Mouse (Mus musculus) splenic B cell, adult 2 months (primary cell): ENCODE data around the gene Dcaf5.

Source experiments
- DNase-seq: peaks from one replicate; pipeline ENCODE4 v3.0.0-alpha.2; 2011; ENCODE audit warnings: low read depth, low spot score
- H3K27me3 ChIP-seq: 2 replicates; pipeline ENCODE4 v1.6.1; 2012; ENCODE audit warnings: mild to moderate bottlenecking, low read length, moderate library complexity, mixed read lengths; ENCODE audit not compliant: control insufficient read depth, poor library complexity, insufficient read depth, severe bottlenecking
- H3K36me3 ChIP-seq: 2 replicates; pipeline ENCODE4 v1.6.1; 2012; ENCODE audit warnings: mild to moderate bottlenecking, low read length, moderate library complexity, mixed read lengths; ENCODE audit not compliant: control insufficient read depth, poor library complexity, insufficient read depth, severe bottlenecking

Gene Dcaf5

DNA sequence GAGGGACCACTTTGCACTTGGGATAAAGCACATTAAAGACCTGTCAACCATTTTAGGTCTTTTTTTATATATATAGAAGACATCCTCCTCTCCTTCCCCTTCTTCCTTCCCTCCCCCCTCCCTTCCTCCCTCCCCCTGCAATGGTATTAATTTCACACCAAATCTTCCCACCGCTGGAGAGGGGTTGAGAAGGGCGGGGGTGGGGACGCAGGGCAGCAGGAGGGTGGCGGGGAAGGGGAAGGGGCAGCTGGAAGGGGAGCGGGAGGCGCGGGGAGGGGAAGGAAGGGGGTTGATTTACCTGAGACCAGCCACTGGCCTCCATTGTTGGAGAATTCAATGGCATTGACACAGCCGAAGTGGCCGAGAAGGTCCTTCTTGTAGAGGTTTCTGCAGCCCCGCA, 514 bp downstream of the Dcaf5 start:
- DNase-seq = peak; percentile 24
- Histone ChIP-seq H3K27me3 (no peaks in the 10 kb centered on the region), H3K36me3 (no peaks in the 10 kb centered on the region)

DNA sequence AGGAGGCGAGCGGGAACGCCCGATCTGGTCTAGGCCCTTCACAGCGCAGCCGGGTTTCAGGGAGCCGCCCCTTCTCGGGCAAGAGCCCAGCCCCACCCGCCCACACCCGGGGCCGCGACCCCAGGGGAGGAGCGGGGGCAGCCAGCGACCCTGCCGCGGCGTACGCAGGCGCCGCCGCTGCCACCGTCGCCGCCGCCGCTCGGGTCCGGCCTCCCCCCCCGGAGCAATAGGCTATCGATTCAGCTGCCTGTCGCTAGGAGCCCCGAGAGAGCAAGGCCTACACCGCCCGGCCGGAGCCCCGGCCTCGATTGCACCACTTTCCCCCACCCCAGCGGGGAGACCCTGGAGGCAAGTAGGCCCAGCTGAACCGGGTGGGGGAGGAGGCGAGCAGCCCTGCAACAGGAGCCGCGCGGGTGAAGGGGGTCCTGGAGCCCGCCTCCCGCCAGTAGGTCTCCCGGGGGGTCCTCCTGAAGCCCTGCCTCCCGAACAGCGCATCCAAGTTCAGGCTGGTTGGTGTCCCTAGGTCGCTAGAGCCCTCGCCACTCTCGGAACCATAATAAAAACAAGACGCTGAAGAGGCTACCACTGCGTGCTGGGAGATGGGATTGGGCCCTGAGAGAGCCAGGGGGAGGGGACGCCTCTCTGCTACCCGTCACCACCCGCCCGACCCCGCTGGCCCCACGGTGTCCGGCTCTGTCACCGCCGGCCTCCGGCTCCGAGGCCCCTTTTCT, 1.3 kb downstream of the Dcaf5 start:
- peak; percentile 76 for DNase-seq
- Histone ChIP-seq H3K36me3 (no peaks in the 10 kb centered on the region), H3K27me3 (no peaks in the 10 kb centered on the region)

DNA sequence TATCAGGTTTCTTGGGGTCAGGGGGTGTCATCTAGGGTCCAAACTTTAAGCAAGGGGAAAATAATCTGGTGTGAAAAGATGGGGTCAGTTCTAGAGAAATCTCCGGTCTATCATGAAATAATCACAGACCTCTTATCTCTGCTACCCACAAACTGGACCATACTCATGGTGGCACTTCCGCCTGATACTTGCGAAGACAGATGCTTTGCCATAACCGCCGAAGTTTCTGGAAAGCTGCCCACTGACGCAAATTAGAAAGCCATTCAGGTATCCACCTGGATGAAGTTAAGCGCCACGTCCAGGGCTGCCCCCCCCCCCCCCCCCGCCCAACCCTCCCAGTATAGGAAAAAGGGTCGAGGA, 1.8 kb downstream of the Dcaf5 start:
- DNase-seq = peak; percentile 51
- H3K27me3 ChIP-seq = no peaks in the 10 kb centered on the region
- no peaks in the 10 kb centered on the region for H3K36me3 ChIP-seq

DNA sequence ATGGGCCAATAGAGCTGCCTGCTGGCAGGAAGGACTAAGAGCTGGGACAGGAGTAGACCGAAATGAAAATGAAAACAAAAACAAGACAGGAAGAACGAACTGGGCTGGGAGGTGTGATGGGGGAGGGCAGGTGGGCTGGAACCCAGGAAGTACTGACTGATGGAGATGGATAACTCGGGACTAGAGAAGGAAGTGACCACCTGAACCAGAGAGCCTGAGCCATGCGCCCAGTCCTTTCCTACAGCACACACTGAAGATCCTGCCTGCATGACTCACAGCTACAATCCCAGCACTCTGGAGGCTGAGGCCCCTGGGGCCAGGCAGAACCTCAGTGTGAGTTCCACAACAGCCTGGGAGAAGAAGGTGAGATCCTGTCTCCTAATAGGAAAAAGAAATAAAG, 3.1 kb downstream of the Dcaf5 start:
- H3K27me3 ChIP-seq = no peaks in the 10 kb centered on the region
- no peaks in the 10 kb centered on the region for H3K36me3 ChIP-seq
- DNase-seq = no peak

DNA sequence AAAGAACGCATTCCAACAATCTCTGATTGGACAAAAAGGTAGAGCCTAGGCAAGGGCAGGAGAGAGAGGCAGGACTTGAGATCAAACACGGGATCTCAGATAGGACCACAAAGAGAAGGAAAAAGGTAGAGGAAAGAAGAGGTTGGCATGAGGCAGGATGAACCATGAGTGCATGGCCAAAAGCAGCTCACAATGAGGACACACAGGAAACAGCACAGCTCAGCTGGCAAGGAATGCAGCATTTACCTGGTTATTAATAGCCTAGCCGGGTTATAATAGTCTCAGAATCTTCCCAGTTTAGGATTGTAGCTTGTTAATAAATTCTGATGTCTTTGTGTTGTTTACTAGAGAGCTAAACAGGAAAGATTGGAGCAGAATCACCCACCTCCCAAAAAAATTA, 8.7 kb downstream of the Dcaf5 start:
- DNase-seq = no peak
- Histone ChIP-seq H3K27me3 (no peaks in the 10 kb centered on the region), H3K36me3 (no peaks in the 10 kb centered on the region)

DNA sequence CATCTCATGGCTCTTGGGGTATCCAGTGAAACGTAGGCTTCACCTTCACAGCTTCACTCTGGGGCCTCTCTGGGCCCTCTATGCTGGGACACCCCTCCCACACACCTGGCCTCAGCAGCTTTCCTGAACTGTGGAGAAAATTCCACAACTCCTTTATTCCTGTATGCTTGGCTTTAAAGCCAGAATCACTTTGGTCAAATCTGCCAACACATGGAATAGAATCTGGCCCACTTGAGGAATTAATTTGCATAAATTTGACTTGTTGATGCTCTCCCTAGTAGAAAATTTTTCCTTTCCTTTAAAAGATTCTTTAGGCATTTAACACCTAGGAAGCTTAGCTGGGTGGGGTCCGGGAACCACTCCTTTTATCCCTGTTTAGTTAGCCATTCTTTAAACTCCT, 21.3 kb downstream of the Dcaf5 start:
- DNase-seq = no peak
- Histone ChIP-seq H3K36me3 (no peaks in the 10 kb centered on the region; the same call in 1 of the 2 replicates), H3K27me3 (no peaks in the 10 kb centered on the region)

DNA sequence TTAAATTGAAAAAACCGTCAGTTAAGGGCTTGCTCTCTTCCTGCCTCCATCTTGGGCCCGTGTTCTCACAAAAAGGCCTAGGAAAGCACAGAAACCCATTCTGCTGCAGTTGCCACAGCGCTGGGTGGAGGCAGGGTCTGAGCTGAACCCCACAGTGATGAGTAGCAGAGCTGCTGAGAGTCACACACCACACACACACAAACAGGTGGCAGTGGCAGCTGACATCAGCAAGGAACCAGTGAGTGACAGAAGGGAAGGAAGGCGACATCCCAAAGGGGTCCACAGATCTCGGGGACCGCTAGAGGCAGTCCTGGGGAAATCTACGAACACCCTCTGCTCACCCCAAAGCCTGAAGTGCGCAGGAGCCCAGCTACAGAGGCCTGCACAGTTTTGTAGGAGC, 25.5 kb downstream of the Dcaf5 start:
- DNase-seq = no peak
- no peaks in the 10 kb centered on the region; the same call in 1 of the 2 replicates for H3K36me3 ChIP-seq
- H3K27me3 ChIP-seq = no peaks in the 10 kb centered on the region

DNA sequence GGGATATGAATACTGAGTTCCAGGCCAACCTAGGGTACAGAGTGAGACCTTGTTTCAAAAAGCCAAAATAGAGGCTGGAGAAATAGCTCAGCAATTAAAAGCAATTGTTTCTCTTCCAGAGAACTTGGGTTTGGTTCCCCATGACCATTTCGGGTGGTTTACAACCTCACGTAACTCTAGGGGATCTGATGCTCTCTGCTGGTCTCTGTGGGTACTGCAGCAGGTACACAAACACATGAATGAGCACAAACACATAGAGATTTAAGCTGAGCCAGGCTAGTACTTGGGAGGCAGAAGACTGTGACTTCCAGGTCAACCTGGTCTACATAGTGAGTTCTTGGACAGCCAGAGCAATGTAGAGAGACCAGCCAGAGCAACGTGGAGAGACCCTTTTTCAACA, 28.6 kb downstream of the Dcaf5 start:
- DNase-seq = peak; percentile 72
- Histone ChIP-seq H3K36me3 (no peaks in the 10 kb centered on the region; the same call in none of the 2 replicates), H3K27me3 (no peaks in the 10 kb centered on the region)

DNA sequence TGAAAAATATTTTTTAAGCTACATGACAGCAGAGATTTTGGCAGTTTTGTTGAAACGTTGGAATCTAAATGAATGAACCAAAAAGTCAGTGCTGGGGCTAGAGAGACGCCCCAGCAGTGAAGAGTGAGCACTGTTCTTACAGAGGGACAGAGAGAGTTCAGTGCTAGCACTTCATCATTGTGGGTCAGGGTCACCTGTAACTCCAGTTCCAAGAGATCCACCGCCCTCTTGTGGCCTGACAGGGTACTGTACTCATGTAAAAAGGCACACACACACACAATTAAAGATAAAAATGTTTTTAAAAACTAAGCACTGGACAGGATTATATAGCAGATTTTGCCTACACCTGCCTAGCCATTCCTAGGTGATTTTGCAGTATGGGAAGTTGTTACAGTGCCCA, 29.8 kb downstream of the Dcaf5 start:
- peak; percentile 63 for DNase-seq
- H3K36me3 ChIP-seq = peaks cover 2% of the 10 kb centered on the region
- H3K27me3 ChIP-seq = no peaks in the 10 kb centered on the region

DNA sequence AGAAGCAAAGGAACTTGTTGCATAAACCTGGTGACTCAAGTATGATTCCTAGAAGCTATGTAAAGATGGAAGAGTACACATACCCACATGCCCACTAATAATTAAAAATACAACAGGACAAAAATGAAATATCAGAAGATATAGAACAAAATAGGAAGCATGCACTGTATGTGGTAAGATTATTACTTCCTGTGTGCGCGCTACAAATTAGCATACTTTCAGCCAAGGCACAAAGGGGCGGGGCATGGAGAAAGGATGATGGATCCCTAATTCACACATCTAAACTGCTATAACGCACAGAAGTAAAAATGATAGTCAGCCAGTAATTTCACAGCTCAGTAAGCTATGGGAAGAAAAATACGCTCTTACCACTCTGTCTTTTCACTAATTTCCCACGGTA, 32.3 kb downstream of the Dcaf5 start:
- Histone ChIP-seq H3K36me3 (peaks cover 4% of the 10 kb centered on the region), H3K27me3 (no peaks in the 10 kb centered on the region)
- no peak for DNase-seq

DNA sequence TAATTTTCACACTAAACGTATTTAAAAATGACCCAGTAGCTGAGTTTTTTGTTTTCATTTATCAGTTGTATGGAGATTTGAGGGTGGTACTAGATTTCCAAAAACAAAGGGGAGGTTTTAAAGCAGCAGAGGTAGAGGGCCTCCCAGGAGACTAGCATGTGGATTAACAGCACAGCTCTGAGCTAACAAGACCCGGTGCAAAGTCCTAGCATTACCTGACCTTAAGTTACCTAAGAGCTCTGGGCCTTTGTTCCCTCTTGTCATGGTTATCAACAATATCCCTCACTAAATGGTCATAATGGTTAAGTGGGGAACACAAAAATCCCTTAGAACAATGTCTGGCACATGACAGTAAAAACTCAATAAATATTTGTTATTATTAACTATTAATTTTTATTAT, 37.3 kb downstream of the Dcaf5 start:
- peaks cover 14% of the 10 kb centered on the region for H3K36me3 ChIP-seq
- DNase-seq = no peak
- no peaks in the 10 kb centered on the region for H3K27me3 ChIP-seq

DNA sequence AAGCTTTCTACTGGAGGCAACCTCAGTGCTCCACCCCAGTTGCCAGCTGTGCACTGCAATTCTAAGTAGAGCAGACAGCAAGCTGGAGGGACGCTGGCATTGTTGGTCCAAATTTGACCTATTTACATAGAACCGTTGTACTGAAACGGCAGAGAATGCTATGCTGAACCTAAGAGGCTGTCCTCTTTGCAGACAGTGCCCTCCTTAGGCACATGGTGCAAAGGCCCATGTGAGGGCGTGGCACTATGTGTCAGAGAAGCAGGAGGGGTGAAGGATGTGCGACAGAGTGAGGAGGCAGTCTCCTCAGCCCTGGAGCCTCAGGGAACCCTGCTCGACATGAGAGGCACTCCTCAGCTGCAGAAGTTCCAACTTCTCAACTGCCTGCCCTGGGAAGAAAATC, 40.0 kb downstream of the Dcaf5 start:
- peaks cover 12% of the 10 kb centered on the region; the same call in 1 of the 2 replicates for H3K36me3 ChIP-seq
- H3K27me3 ChIP-seq = no peaks in the 10 kb centered on the region
- DNase-seq = no peak

DNA sequence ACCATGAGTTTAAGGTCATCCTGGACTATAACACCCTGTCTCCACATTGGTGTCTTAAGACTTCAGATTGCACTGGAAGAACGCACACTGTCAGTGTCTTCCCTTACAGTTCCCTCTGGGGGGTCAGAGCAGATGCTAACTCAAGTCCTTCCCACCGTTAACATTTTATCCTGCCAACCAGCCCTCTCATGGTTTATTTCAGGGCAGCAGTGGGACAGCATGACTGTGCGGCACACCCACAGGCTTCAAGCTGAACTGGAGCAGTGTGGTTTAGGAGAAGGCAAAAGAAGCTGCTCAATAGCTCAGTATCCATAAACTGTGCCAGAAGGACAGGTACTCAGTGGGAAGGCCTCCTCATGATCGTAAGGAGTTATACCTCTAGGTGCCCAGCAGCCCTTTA, 41.1 kb downstream of the Dcaf5 start:
- no peak for DNase-seq
- H3K27me3 ChIP-seq = no peaks in the 10 kb centered on the region
- peaks cover 12% of the 10 kb centered on the region; the same call in 1 of the 2 replicates for H3K36me3 ChIP-seq

DNA sequence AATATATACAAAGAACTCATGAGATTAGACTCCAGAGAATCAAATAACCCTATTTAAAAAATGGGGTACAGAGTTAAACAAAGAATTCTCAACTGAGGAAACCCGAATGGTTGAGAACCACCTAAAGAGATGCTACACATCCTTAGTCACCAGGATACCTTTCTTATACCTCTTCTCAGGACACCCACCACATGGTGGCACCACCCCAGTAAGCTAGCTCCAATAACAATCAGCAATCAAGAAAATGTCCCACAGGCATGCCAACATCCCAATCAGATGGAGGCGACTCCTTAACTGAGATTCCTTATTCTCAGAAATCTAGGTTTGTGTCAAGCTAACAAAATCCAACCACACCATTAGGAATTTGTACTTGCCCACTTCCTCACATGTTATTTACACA, 42.4 kb downstream of the Dcaf5 start:
- no peak for DNase-seq
- no peaks in the 10 kb centered on the region for H3K27me3 ChIP-seq
- peaks cover 11% of the 10 kb centered on the region; the same call in 1 of the 2 replicates for H3K36me3 ChIP-seq

DNA sequence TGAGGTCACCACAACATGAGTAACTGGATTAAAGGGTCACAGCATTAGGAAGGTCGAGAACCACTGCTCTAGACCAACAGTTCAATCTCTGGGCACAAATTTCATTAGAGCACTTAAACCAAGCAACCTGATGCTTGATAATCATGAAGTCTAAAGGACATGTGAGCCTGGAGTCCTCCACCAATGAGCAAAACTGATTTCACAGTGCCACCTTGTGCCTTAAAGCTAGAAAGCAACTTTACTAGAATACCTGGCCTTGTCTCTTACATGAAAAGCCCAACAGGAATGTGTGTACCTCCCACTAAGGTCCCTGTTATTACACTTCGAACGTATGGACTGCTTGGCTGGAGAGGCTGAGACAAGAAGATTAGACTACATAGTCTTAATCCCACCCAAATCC, 47.0 kb downstream of the Dcaf5 start:
- Histone ChIP-seq H3K27me3 (no peaks in the 10 kb centered on the region), H3K36me3 (peaks cover 3% of the 10 kb centered on the region; the same call in 1 of the 2 replicates)
- DNase-seq = peak; percentile 35

DNA sequence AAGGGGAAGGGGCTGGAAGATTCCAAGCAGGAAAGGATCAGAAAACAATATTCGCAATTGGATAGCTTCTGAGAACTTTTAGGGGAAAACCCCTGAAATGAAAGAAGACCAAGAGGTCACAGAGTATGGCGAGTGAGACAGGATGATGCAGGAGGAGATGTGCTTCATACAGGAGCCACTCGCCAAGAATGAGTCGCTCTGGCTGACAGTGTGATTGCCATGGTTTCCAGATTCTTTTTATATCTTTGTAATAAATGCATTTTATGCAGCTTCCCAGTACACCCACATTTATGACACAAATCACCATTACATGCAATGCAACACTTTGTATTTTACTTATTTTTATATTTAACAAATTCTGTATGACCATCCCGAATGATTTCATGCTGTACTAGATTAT, 49.1 kb downstream of the Dcaf5 start:
- no peaks in the 10 kb centered on the region for H3K27me3 ChIP-seq
- no peak for DNase-seq

More for the DNA sequence above, 49.1 kb downstream of the Dcaf5 start:
- H3K36me3 ChIP-seq = peaks cover 3% of the 10 kb centered on the region; the same call in 1 of the 2 replicates
